Mouse (Mus musculus) adrenal gland, postnatal 0 days (tissue): ENCODE results near the gene E130311K13Rik. TPM values are rescaled to one million over a fixed set of nuclear protein-coding genes. Genes with fewer than 3 reads are reported as not detected.

Source experiments
- polyA plus RNA-seq: library from polyadenylated mRNA; unstranded; fragments of >200 nt; fragmentation: Nextera tagmentation; extraction: Ambion mirVana; gene quantifications from 2 replicates; pipeline ENCODE4 v1.2.1, GENCODE M21; 2015

The E130311K13Rik gene
- 14.7 and 18.9 TPM in 2 replicates for polyA plus RNA-seq

GRCm38 (mm10) chr3:63928878-63929859 is at the start of gene E130311K13Rik:
Gene E130311K13Rik (minus strand): TSS chr3:63929472.

GRCm38 (mm10) chr3:63975955-63976908 is 47.0 kb upstream of the E130311K13Rik start, which contains the start of gene Gmps:
Gene Gmps (plus strand): TSS chr3:63976106.

GRCm38 (mm10) chr3:63964100-63964921 is 35.0 kb upstream of the E130311K13Rik start, which contains the start of gene Slc33a1:
Gene Slc33a1 (minus strand): TSS chr3:63964768.

GRCm38 (mm10) chr3:63899309-63899695 is 30.0 kb downstream of the E130311K13Rik start, which contains the start of gene Plch1:
Gene Plch1 (minus strand): TSS chr3:63899472.

Other genes with a start within 250 kb of the E130311K13Rik start
- 0.49 and 0.63 TPM in 2 replicates for gene Plch1, start 30.0 kb downstream of the E130311K13Rik start, polyA plus RNA-seq
- 13.5 and 22.9 TPM in 2 replicates for gene Slc33a1, start 35.3 kb upstream of the E130311K13Rik start, polyA plus RNA-seq
- 15.8 and 20.5 TPM in 2 replicates for gene Gmps, start 46.6 kb upstream of the E130311K13Rik start, polyA plus RNA-seq
- gene Vmn2r1, start 152.1 kb upstream of the E130311K13Rik start, polyA plus RNA-seq, result 0.05 and 0.07 TPM in 2 replicates
- gene Vmn2r2, start 212.5 kb upstream of the E130311K13Rik start, polyA plus RNA-seq, result 0.04 TPM in 1 of 2 replicates, not detected in the other